Mouse (Mus musculus): ENCODE measurements at regions not wholly inside any gene's neighbourhood (a gene's known extent, or its start where the extent isn't known, plus 50 kb on each side); places are given as distances from the start of the nearest gene placed in this dataset.

DNA sequence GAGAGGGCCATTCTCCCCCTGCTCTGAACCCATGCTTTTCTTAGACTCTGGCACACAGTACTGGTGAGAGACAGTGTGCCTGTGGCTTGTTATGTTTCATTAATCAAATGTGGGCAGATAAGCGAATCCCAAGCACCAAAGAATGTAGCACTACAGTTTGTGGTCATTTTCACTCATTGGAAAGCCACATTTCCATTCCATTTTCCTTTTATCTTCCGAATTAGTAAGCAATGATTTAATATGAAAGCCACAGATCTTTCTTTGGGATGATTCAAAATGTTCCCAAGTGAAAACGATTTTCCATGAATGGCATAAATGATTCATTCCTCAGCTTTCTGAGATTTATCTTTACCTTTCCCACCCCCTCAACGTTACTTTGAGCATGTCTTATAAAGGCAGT is 260.9 kb upstream of the Gm49339 start:
- H3K9ac ChIP-seq: no peak overlapping the region
- no peaks in the 10 kb centered on the region for H3K27me3 ChIP-seq
- 75% methylated on average over 4 of the region's 4 CpGs for WGBS
- no peaks in the 10 kb centered on the region for H3K36me3 ChIP-seq
- H3K4me1 ChIP-seq (replicated peaks): no peaks in the 10 kb centered on the region
- no peak overlapping the region for H3K4me3 ChIP-seq
- ATAC-seq (ENCODE audit: low FRiP score, low read depth): no peak
- no peak overlapping the region for H3K27ac ChIP-seq (replicated peaks)
- H3K9me3 ChIP-seq: no peaks in the 10 kb centered on the region
- H3K4me2 ChIP-seq: no peak overlapping the region

DNA sequence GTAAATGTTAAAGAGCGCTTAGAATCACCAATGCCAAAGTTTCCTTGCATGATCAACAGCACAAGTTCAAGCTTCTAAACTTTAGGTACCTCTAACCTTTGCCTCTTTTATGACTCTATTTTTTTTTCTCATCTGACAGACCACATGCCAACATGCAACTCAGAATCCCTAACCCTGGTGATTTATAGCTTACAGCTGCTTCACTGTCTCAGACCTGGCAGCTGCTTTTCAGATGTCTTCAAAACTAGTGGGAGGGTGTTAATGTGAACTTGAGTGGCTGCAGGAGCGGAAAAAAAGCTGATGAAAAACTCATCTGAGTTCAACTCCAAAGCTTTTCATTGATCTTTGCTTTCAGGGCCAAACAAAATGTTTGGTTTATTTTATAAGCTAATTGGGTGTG is 246.8 kb upstream of the Gm49339 start:
- Histone ChIP-seq H3K4me1 (replicated peaks) (peaks cover 5% of the 10 kb centered on the region; the same call in 1 of the 2 replicates), H3K9ac (no peak overlapping the region), H3K4me2 (no peak overlapping the region), H3K4me3 (no peak overlapping the region), H3K36me3 (no peaks in the 10 kb centered on the region), H3K9me3 (no peaks in the 10 kb centered on the region), H3K27ac (replicated peaks) (no peak overlapping the region), H3K27me3 (0 out of 2 replicates have a peak, but pooled peaks cover 3% of the 10 kb centered on the region)
- ATAC-seq (ENCODE audit: low FRiP score, low read depth): no peak
- 83% methylated on average over 2 of the region's 2 CpGs for WGBS

DNA sequence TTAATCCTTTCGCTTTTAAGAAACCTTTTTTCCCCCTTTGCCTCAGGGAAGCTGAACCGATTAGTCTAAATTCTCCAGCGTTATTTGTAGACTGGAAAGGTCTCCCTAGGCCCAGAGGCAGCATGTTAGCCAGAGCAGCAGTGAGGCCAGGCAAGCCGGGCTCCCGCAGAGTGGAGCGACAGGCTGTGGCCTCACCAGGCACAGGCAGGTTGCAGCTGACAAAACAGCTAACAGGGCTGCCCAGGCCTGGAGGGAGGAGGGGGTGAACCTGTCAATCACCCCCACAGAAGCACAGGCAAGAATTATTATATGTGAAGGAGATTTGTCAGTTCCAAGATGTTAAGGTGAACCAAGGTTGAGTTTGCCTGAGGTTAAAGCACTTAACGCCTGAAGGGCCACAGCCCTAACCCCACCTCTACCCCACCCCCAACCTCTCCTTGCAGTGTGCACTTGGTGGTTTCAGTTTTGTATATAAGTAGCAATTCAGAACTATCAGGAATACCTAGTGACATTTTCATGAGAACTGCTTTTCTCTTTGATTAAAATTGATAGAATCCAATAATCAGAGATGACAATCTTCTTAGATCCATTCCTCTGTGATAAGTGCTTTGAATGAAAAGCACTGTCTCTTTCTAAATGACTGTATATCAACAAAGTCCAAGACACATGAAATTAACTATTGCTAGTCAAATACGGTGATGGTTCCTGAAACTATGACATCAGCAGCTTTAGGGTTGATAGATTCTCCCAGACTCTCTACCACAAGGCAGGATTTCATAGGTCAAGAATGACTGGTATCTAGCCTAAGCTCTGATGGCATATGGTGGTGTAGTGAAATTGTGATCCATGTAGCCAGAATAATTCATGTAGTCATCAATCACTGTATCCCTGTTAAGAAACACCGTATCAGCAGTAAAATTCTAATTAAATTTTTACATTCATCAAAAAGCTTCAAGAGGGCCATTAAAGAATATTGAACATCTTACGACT is 244.5 kb upstream of the Gm49339 start:
- peak; percentile 72 for ATAC-seq (ENCODE audit: low FRiP score, low read depth)
- Histone ChIP-seq H3K4me3 (no peak overlapping the region), H3K9me3 (no peaks in the 10 kb centered on the region), H3K9ac (no peak overlapping the region), H3K27me3 (0 out of 2 replicates have a peak, but pooled peaks cover 3% of the 10 kb centered on the region), H3K36me3 (no peaks in the 10 kb centered on the region), H3K27ac (replicated peaks) (no peak overlapping the region), H3K4me1 (replicated peaks) (peaks cover 5% of the 10 kb centered on the region; the same call in 1 of the 2 replicates), H3K4me2 (no peak overlapping the region)
- WGBS: 30% methylated on average over 10 of the region's 10 CpGs

DNA sequence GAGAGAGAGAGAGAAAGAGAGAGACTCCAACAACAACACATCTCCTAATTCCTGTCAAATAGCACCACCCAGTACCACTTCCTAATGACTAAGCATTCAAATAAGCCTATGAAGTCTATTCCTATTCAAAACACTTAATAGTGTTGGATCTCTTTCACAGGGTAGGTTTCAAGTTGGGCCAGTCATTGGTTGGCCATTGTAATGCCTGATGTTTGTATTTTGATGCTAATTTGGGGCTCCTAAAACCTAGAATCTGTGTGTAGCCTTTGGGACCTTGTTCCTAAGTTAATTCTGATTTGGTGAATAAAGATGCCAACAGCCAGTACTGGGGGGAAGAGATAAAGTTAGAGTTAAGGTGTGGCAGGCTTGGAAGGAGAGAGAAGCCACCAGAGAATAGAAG is 242.3 kb upstream of the Gm49339 start:
- 0 out of 2 replicates have a peak, but pooled peaks cover 3% of the 10 kb centered on the region for H3K27me3 ChIP-seq
- H3K9ac ChIP-seq: no peak overlapping the region
- H3K4me2 ChIP-seq: no peak overlapping the region
- no peaks in the 10 kb centered on the region for H3K36me3 ChIP-seq
- H3K4me3 ChIP-seq: no peak overlapping the region
- ATAC-seq (ENCODE audit: low FRiP score, low read depth): no peak
- no peak overlapping the region for H3K27ac ChIP-seq (replicated peaks)
- H3K9me3 ChIP-seq: no peaks in the 10 kb centered on the region
- H3K4me1 ChIP-seq (replicated peaks): peaks cover 5% of the 10 kb centered on the region; the same call in 1 of the 2 replicates

DNA sequence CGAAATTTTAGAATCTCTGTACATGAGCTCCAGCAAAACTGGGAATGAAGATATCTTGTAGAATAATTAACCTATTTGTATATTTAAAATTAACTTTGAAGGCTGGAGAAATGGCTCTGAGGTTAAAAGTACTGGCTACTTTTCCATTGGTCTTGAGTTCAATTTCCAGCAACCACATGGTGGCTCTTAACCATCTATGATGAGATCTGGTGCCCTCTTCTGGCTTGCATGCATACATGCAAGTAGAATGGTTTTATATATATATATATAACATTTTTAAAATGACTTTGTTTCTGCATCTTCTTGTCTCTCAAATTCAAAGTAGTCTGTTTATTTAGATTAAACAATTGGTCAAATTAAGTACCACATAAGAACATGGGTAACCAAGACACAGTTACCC is 227.0 kb upstream of the Gm49339 start:
- H3K9me3 ChIP-seq: no peaks in the 10 kb centered on the region
- H3K4me3 ChIP-seq: no peak overlapping the region
- 91% methylated on average over 1 of the region's 1 CpGs for WGBS
- no peak overlapping the region for H3K9ac ChIP-seq
- no peaks in the 10 kb centered on the region; the same call in 1 of the 2 replicates for H3K27me3 ChIP-seq
- no peak for ATAC-seq (ENCODE audit: low FRiP score, low read depth)
- no peak overlapping the region for H3K27ac ChIP-seq (replicated peaks)
- no peak overlapping the region for H3K4me2 ChIP-seq
- no peaks in the 10 kb centered on the region for H3K36me3 ChIP-seq
- no peaks in the 10 kb centered on the region for H3K4me1 ChIP-seq (replicated peaks)

DNA sequence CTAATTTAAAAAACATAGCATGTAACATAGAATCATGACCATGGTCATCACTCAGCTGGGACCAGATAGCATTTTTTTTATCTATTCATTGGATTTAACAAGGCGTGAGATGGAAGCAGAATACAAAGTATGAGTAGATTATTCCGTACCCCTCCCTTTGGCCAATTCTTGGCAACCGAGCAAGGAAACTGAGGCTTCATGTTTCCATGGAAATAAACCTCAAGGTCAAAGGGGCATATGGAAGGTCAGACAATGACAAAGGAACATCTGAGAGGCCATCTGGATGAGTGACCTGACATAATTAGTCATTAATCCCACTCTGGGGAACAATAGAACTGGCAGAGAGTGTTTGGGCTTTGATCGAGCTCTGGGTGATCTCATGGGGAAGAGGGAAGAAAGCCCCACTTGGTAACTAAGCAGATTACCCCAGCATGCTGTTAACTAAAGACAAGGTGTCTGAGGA is 222.8 kb upstream of the Gm49339 start:
- Histone ChIP-seq H3K9ac (no peak overlapping the region), H3K4me2 (no peak overlapping the region), H3K27ac (replicated peaks) (no peak overlapping the region), H3K36me3 (no peaks in the 10 kb centered on the region), H3K9me3 (no peaks in the 10 kb centered on the region), H3K27me3 (peaks cover 6% of the 10 kb centered on the region; the same call in 1 of the 2 replicates), H3K4me3 (no peak overlapping the region), H3K4me1 (replicated peaks) (no peaks in the 10 kb centered on the region)
- ATAC-seq (ENCODE audit: low FRiP score, low read depth): no peak; the same call in 1 of the 2 replicates
- 6% methylated on average over 4 of the region's 4 CpGs for WGBS

DNA sequence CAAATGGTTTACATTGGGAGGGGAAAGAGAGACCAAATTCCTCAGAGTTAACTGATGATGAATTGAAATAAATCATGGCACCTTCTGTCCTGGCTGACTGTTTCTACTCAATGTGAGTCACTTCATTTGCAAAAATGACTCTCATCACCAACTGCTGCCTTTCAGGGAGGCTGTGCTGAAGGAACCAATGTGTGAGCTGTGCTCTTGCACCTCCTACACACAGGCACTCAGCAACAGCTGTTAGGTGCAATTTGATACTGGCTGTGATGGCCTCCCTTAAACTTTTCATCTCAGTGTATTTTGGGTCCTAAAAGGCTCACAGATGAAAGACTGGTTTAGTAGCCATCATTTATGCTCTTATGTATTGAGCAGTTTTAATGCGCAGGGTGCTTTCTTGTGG is 209.0 kb upstream of the Gm49339 start:
- H3K4me2 ChIP-seq: no peak overlapping the region
- no peaks in the 10 kb centered on the region for H3K9me3 ChIP-seq
- no peak overlapping the region for H3K27ac ChIP-seq (replicated peaks)
- no peak for ATAC-seq (ENCODE audit: low FRiP score, low read depth)
- no peak overlapping the region for H3K9ac ChIP-seq
- no peak overlapping the region for H3K4me3 ChIP-seq
- H3K4me1 ChIP-seq (replicated peaks): no peaks in the 10 kb centered on the region
- no peaks in the 10 kb centered on the region for H3K36me3 ChIP-seq
- 100% methylated on average over 1 of the region's 1 CpGs for WGBS
- H3K27me3 ChIP-seq: no peaks in the 10 kb centered on the region

DNA sequence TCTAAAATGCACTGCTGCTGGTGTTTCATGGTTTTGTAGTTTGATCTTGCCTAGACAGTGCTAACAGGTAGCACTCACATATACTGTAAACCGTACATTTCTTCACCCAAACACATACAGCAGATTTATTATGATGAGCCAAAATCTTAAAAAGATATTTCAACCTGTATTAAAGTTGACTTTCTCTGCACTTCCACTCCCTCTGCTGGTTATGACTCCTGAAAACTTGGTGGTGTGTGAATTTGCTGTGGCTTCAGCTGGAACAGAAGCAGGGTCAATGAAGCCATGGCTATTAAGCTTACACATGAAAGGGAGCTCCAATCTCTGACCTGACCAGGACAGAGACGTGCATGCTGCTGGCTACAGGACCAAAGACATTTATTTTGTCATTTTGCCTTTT is 202.2 kb upstream of the Gm49339 start:
- H3K4me1 ChIP-seq (replicated peaks): no peaks in the 10 kb centered on the region
- H3K4me3 ChIP-seq: no peak overlapping the region
- no peak overlapping the region for H3K27ac ChIP-seq (replicated peaks)
- H3K36me3 ChIP-seq: no peaks in the 10 kb centered on the region
- H3K9ac ChIP-seq: no peak overlapping the region
- no peak overlapping the region for H3K4me2 ChIP-seq
- no peaks in the 10 kb centered on the region for H3K27me3 ChIP-seq
- H3K9me3 ChIP-seq: no peaks in the 10 kb centered on the region
- 62% methylated on average over 2 of the region's 2 CpGs for WGBS
- no peak for ATAC-seq (ENCODE audit: low FRiP score, low read depth)

DNA sequence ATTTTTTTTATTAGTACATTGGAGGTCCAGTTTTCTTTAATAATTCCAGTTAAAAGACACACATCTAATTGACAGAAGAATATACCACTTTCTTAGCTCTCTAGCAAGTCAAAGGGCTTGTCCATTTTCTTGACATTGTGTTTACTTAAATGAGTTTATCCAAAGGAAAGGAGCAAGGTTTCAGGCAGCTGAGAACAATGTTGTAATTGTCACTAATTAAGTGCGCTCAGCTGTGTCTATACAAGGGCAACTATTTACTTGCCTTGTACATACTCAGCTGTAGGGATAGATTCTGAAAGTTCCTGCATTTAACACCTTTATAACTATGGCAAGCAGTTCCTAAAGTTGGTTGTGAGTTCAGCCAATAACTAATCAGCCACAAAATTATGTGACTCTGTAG is 198.0 kb upstream of the Gm49339 start:
- WGBS: 85% methylated on average over 1 of the region's 1 CpGs
- no peak overlapping the region for H3K4me2 ChIP-seq
- no peaks in the 10 kb centered on the region for H3K27me3 ChIP-seq
- no peak for ATAC-seq (ENCODE audit: low FRiP score, low read depth)
- H3K36me3 ChIP-seq: no peaks in the 10 kb centered on the region
- H3K4me3 ChIP-seq: no peak overlapping the region
- H3K9me3 ChIP-seq: no peaks in the 10 kb centered on the region
- H3K27ac ChIP-seq (replicated peaks): no peak overlapping the region
- no peak overlapping the region for H3K9ac ChIP-seq
- no peaks in the 10 kb centered on the region for H3K4me1 ChIP-seq (replicated peaks)

DNA sequence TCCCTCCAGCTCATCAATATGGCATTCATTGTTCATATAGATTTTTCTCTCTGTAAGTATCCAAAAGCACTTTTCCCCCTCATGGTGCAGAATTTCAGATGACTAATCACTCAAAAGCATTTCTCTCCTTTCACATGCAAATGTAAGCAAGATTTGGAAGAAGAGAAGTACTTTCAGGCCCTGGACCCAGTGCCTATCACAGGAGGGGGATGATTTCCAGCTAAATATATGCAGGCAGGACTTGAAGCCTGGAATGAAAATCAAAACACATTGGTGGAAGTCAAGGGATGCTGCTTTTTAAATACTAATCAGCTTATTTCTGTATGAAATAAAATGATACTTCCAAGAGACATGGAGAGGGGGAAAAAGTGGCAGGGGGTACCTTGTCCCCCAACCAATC is 195.9 kb upstream of the Gm49339 start:
- Histone ChIP-seq H3K36me3 (no peaks in the 10 kb centered on the region), H3K9ac (no peak overlapping the region), H3K9me3 (no peaks in the 10 kb centered on the region), H3K27ac (replicated peaks) (no peak overlapping the region), H3K4me1 (replicated peaks) (no peaks in the 10 kb centered on the region), H3K4me2 (no peak overlapping the region), H3K4me3 (no peak overlapping the region), H3K27me3 (no peaks in the 10 kb centered on the region)
- ATAC-seq (ENCODE audit: low FRiP score, low read depth): no peak

DNA sequence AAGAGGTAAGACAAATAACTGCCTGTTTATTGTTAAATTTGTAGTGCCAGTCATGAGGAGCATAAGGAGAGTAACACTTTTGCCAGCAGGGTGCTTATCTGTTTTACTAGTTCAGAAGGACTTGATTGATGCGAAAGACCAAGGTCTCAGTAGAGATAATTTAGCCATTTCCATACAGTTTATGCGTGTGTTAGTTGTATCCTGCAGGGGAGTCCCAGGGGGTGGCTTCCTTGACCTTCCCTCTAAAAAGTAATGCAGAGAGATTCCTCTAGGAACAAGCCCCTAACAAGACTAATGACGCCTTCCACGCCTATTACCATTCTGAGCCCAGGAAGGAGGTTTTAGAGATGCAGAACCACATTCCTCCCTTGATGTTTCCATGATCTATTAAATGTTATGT is 192.6 kb upstream of the Gm49339 start:
- Histone ChIP-seq H3K4me3 (no peak overlapping the region), H3K9ac (no peak overlapping the region), H3K4me2 (no peak overlapping the region), H3K27me3 (no peaks in the 10 kb centered on the region), H3K4me1 (replicated peaks) (no peaks in the 10 kb centered on the region), H3K27ac (replicated peaks) (no peak overlapping the region), H3K9me3 (no peaks in the 10 kb centered on the region), H3K36me3 (no peaks in the 10 kb centered on the region)
- no peak for ATAC-seq (ENCODE audit: low FRiP score, low read depth)
- WGBS: 29% methylated on average over 4 of the region's 4 CpGs

DNA sequence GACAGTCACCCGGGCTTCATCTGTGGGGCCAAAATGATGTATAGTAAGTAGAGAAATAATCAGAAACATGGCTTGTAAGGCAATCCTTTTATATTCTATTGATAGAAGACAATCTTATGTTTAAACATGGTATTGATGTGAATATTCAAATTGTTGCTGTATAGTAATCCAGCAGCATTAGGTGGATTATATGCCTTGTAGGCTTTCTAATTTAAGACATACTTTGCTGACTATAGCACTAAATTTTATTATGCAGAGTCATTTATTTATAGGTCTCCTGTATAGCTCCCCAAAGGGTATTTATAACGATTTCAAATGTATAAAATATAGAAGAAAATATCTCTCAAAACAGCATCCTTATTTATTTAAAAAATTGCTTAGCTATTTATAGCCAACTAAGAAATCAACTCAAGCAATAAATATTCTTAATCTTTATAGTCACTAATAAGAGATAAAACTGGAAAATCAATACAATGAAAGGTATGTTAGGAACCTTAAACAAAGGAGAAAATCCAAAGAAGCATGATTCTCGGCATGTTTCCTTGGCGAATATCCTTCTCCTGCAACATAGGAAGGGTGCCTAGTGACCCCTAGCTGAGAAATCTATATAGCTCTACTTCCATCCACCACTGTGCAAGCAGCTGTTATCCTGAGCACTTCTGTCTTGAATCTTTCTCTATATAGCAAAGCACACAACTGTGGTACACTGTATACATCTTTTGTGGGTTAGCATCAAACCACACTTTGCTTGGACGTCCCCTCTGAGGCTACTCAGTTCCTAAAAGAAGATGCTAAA is 188.8 kb upstream of the Gm49339 start:
- no peak overlapping the region for H3K4me3 ChIP-seq
- H3K27ac ChIP-seq (replicated peaks): no peak overlapping the region
- no peaks in the 10 kb centered on the region for H3K36me3 ChIP-seq
- no peaks in the 10 kb centered on the region for H3K9me3 ChIP-seq
- ATAC-seq (ENCODE audit: low FRiP score, low read depth): peak; percentile 85
- 39% methylated on average over 5 of the region's 5 CpGs for WGBS
- H3K4me2 ChIP-seq: no peak overlapping the region
- no peak overlapping the region for H3K9ac ChIP-seq
- no peaks in the 10 kb centered on the region for H3K27me3 ChIP-seq
- no peaks in the 10 kb centered on the region for H3K4me1 ChIP-seq (replicated peaks)
